Mouse (Mus musculus) liver, adult 10 weeks (tissue): ENCODE results near the gene Ppil2. TPM values are rescaled to one million over a fixed set of nuclear protein-coding genes. Genes with fewer than 3 reads are reported as not detected.

Experiments
- polyA plus RNA-seq: library from polyadenylated mRNA; stranded (reverse); fragments of 350-450 nt; fragmentation: Illumina TruSeq; extraction: RNeasy Lipid Tissue Mini Kit (QIAGEN cat#74804); gene quantifications from one replicate; pipeline ENCODE4 v1.2.3, GENCODE M21; 2014; ENCODE audit warnings: low read depth, low replicate concordance

Gene Ppil2
- 38.8 TPM for polyA plus RNA-seq

DNA sequence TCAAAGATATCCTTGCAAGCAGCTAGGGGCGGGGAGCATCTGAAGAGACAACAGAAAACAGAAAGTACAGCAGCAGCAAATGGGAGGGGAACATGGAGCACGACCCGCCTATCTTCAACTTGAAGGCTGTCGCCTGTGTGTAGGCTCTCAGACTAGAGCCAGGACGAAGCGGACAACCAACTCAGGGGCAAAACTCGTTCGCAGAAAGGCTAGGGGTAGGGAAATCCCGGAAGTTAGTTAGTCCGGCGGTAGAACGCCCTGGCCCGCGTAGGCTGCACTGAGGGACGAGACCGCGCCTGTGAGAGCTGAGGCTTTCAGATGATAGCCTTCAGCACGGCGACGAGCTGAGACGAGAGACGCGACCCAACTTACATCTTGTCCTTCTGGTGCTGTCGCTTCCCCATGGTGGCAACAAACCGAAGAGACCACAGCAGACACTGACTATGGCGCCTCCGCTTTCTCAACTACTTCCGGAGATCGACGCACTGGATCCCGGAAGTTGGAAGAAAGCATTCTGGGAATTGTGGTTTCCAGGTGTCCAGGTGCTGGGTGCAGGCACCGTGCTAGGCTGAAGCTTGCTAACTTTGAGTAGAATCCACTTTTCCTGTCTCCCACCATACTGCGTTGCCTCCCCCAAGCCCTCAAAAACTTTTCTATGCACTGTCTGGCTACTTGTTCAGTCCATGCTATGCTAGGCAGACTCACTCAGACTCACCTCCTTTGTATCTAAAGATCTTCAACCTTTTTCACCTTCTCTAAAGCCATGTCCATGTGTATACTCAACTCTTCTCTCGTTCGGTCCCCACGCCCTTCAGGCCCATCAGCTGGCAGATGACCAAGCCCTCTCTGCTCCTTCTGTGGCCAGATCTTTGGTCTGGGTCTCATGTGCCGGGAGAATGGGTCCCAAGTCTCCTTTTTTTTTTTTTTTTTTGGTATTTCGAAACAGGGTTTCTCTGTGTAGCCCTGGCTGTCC is at the start of gene Ppil2:
Ppil2 (minus strand) TSS at position 487 of the 973 bp plus-strand sequence.

DNA sequence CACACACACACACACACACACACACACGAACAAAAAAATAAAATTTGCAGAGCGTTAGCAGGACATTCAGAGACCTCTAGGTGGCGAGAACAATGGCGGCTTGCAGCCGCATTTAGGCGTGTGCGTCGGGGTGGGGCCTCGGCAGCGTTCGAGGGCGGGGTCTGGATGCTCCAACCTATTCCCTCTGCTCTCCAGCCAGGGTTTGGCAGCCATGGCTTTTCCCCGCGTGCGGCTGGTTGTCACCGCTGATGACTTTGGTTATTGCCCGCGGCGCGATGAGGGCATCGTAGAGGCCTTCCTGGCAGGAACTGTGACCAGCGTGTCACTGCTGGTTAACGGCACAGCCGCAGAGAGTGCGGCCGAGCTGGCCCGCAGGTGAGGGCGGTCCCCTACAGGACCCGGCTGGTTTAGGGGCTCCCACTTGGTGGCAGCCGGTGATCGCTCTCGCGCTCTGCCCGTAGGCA is 35.7 kb upstream of the Ppil2 start, which contains the start of gene Ccdc116:
Ccdc116 (minus strand) TSS at position 458 of the 464 bp plus-strand sequence.

DNA sequence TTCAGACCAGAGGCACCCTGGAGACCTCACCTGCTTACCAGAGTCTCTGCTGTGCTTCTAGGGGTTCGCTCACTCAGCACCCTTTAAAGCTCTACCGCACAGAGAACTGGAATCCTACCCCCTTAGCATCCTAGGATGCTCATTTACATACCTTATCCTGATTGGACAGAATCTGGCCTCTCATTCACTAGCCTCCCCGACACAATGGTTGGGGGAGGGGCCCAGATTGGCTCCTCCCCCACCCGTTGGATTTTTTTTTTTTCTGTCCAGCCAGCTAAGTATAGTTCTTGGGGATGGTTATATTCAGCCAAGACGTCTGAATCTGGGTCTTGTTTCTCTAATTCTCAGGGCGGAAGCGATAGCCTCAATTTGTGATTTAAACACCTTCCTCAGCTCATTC is 33.3 kb upstream of the Ppil2 start, which contains the start of gene Ydjc:
Ydjc (plus strand) TSS at position 283 of the 400 bp plus-strand sequence.

DNA sequence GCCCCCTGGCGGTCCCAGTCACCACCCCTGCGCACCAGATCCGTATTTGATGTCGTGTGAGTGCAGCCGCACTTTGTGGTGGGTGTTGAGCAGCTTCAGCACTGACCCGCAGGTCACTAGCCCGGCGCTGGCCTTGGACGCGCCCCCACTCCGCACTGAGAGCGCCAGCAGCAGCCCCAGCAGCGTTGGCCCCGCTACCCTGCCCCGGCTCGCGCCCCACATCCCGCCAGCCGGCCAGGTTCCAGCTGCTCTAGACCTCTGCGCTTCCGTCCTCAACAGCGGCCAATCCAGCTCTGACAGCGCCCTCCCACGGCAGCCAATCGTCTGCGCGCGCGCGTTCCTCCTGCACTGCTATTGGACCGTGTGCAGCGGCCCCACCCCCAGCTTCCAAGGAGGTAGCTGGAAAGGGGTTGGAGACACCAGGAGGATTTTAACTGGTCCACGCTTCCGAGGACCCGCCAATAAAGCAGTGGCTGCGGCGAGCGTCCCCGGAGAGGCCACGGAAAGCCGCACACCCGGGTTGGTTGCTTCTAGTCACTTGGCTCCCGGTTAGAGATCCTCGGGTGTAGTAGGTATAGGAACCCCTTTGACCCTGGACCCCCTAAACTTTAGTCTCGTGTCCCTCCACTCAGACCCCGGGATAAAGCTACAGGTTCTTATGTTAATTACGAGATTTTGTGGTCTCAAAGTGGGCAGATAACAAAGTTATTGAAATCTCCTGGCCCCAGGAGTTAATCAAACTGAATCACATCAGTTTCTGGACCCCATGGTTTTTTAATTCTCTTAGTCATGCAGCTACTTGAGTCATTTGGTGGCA is 21.2 kb upstream of the Ppil2 start, which contains the start of gene Sdf2l1:
Sdf2l1 (minus strand) TSS at position 295 of the 817 bp plus-strand sequence.

DNA sequence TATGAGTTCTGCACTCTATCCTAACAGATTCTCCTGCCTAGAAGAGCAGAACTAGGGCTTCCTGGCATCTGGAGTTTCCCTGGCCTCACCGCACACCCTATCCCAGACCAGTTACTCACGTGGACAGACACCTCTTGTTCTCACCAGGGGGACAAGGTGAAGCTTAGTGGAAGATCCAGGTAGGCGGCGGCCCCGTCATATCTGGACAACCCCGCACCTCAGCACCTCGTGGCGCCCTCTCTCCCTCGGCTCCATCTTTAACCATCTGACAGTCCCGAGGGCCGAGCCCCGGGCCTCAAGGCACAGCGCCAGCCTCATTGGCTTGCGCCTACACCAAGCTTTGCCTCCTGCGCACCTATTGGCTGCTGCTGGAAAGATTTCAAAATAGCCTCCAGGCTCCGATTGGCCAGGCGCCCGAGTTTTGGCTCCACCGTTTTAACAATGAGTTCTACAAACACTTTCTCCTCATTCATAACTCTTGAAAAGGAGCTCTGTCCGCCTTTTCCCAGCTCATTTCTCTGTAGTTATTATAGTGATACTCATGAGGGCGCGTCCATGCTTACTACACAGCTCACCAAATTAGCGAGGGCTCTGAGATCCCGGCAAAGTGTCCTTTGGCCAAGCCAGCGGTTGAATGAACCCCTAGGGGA is 13.9 kb upstream of the Ppil2 start, which contains the start of gene 2610318N02Rik:
2610318N02Rik (minus strand) TSS at position 297 of the 650 bp plus-strand sequence.

DNA sequence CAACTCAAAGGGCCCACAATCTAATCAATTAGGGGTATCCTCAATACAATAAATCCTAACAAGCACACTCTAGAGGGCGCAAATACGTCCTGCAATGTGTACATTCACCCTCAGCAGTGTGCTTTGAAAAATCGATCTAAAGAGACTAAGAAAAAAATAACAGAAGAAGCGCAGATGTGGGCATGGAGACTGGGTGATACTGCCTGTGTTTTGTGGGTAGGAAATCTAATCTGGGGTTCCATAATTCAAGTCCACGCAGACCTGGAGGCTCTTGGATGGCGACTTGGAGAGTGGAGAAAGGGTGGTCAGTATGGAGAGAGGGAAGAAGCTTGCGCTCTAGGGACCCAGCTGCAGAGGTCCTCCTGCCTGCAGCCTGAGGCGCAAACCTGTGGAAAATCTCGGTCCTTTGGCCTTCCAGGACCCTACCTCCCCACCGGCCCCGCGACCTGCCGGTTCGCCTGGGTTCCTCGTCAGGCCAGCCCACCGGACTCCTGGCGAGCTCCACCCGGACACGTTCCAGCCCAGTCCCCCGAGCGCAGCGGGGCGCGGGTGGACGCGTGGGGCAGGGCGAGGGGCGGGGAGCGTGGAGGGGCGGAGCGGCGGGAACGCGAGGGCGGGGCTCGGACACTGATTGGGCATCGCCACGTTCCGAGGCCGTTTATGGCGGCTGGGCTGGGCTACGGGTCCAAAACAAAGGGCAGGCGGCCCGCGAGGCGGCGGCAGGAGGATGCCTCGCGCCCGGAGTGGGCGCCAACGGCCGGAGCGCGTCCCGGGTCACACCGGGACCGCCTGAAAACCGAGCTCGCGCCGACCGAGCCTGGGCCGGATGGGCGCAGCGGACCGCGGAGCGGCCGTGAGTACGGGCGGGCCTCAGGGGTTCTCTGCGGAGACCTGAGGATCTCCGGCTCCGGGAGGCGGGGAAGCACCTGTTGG is 41.3 kb downstream of the Ppil2 start, which contains the start of gene Ypel1:
Ypel1 (plus strand) TSS at position 186 of the 933 bp plus-strand sequence.

Other genes starting within 250 kb of the Ppil2 start
- gene Igll1, start 247.3 kb downstream of the Ppil2 start, polyA plus RNA-seq, result not detected
- 7.2 TPM for gene Top3b, start 240.5 kb downstream of the Ppil2 start, polyA plus RNA-seq
- not detected for gene Vpreb1, start 240.4 kb downstream of the Ppil2 start, polyA plus RNA-seq
- 4.8 TPM for gene Ppm1f, start 214.8 kb downstream of the Ppil2 start, polyA plus RNA-seq
- 111 TPM for gene Mapk1, start 127.9 kb downstream of the Ppil2 start, polyA plus RNA-seq
- 0.34 TPM for gene Ypel1, start 41.6 kb downstream of the Ppil2 start, polyA plus RNA-seq
- not detected for gene 2610318N02Rik, start 13.9 kb upstream of the Ppil2 start, polyA plus RNA-seq
- gene Sdf2l1, start 21.1 kb upstream of the Ppil2 start, polyA plus RNA-seq, result 16.2 TPM
- gene Ydjc, start 33.4 kb upstream of the Ppil2 start, polyA plus RNA-seq, result not detected
- gene Ccdc116, start 36.0 kb upstream of the Ppil2 start, polyA plus RNA-seq, result not detected
- 130 TPM for gene Ube2l3, start 91.4 kb upstream of the Ppil2 start, polyA plus RNA-seq
- not detected for gene Rimbp3, start 97.3 kb upstream of the Ppil2 start, polyA plus RNA-seq
- gene Hic2, start 122.3 kb upstream of the Ppil2 start, polyA plus RNA-seq, result 0.40 TPM
- gene Tmem191c, start 164.8 kb upstream of the Ppil2 start, polyA plus RNA-seq, result not detected
- 698 TPM for gene Serpind1, start 220.1 kb upstream of the Ppil2 start, polyA plus RNA-seq